Mouse (Mus musculus) layer of hippocampus, adult 9-10 months (tissue): ENCODE data around the gene Dram1.
A peak's percentile ranks its signal among the peaks of the same experiment; 100 is the strongest.
"Not testable (repeated sequence)": the region's sequence is repeated elsewhere in the genome, so short reads cannot be mapped to it uniquely, and the experiment has no call there.

Experiments
- DNase-seq: peaks from one replicate; pipeline ENCODE4 v3.0.0; 2022; ENCODE audit warnings: low spot score

The Dram1 gene

GRCm38 (mm10) chr10:88385758-88386157 is 6.9 kb upstream of the Dram1 start:
- no peak for DNase-seq

GRCm38 (mm10) chr10:88385290-88385689 is 6.4 kb upstream of the Dram1 start:
- no peak for DNase-seq

- DNase-seq: no peak
Observed at GRCm38 (mm10) chr10:88384081-88384480, 5.2 kb upstream of the Dram1 start.

GRCm38 (mm10) chr10:88383479-88383878 is 4.6 kb upstream of the Dram1 start:
- DNase-seq: no peak

- DNase-seq: no peak
Observed at GRCm38 (mm10) chr10:88382009-88382408, 3.1 kb upstream of the Dram1 start.

- no peak for DNase-seq
Observed at GRCm38 (mm10) chr10:88381286-88381685, 2.4 kb upstream of the Dram1 start.

GRCm38 (mm10) chr10:88380430-88381060 is 1.7 kb upstream of the Dram1 start:
- no peak for DNase-seq

- no peak for DNase-seq
Observed at GRCm38 (mm10) chr10:88380002-88380401, 1.1 kb upstream of the Dram1 start.

GRCm38 (mm10) chr10:88377666-88378065 is 1.2 kb downstream of the Dram1 start:
- DNase-seq: no peak

- DNase-seq: peak; percentile 95
Observed at GRCm38 (mm10) chr10:88376770-88377169, 2.1 kb downstream of the Dram1 start.

- DNase-seq: no peak
Observed at GRCm38 (mm10) chr10:88374984-88375383, 3.9 kb downstream of the Dram1 start.

- not testable (repeated sequence) for DNase-seq
Observed at GRCm38 (mm10) chr10:88372945-88373344, 5.9 kb downstream of the Dram1 start.

- DNase-seq: no peak
Observed at GRCm38 (mm10) chr10:88372436-88372835, 6.4 kb downstream of the Dram1 start.

- DNase-seq: no peak
Observed at GRCm38 (mm10) chr10:88371793-88372192, 7.1 kb downstream of the Dram1 start.

GRCm38 (mm10) chr10:88369233-88369632 is 9.6 kb downstream of the Dram1 start:
- no peak for DNase-seq

GRCm38 (mm10) chr10:88364221-88364620 is 14.7 kb downstream of the Dram1 start:
- no peak for DNase-seq

- no peak for DNase-seq
Observed at GRCm38 (mm10) chr10:88362218-88362617, 16.7 kb downstream of the Dram1 start.

- peak; percentile 13 for DNase-seq
Observed at GRCm38 (mm10) chr10:88356983-88357559, 21.8 kb downstream of the Dram1 start.

- DNase-seq: no peak
Observed at GRCm38 (mm10) chr10:88356114-88356982, 22.5 kb downstream of the Dram1 start.

GRCm38 (mm10) chr10:88354599-88354998 is 24.3 kb downstream of the Dram1 start:
- DNase-seq: no peak

- no peak for DNase-seq
Observed at GRCm38 (mm10) chr10:88352549-88352948, 26.3 kb downstream of the Dram1 start.

GRCm38 (mm10) chr10:88351411-88352103 is 27.3 kb downstream of the Dram1 start:
- DNase-seq: no peak
